Mouse (Mus musculus) heart, postnatal 0 days (tissue): ENCODE data around the gene Cpm. TPM values are rescaled to one million over a fixed set of nuclear protein-coding genes. Genes with fewer than 3 reads are reported as not detected.

Source experiments
- ATAC-seq: fragments of 200-750 bp; cut with Nextera tagmentation; 2 replicates; pipeline ENCODE4 v1.8.0; 2017; ENCODE audit warnings: low read depth, moderate number of reproducible peaks, moderate library complexity; ENCODE audit not compliant: insufficient read depth
- DNase-seq: peaks from one replicate; pipeline ENCODE4 v3.0.0-alpha.2; 2016; ENCODE audit warnings: low spot score
- H3K27ac ChIP-seq: fragments of 300-500 bp; sonication (generic); 2 replicates; pipeline ENCODE4 v1.5.1; 2014; ENCODE audit warnings: low read depth, mild to moderate bottlenecking
- H3K27me3 ChIP-seq: fragments of 300-500 bp; sonication (generic); 2 replicates; pipeline ENCODE4 v1.6.1; 2014; ENCODE audit warnings: low read length, mixed read lengths; ENCODE audit not compliant: control insufficient read depth, insufficient read depth
- H3K36me3 ChIP-seq: fragments of 300-500 bp; sonication (generic); replicated peaks from 2 replicates; pipeline ENCODE4 v1.6.1; 2014; ENCODE audit warnings: low read length, mixed read lengths; ENCODE audit not compliant: control insufficient read depth, insufficient read depth
- H3K4me1 ChIP-seq: fragments of 300-500 bp; sonication (generic); 2 replicates; pipeline ENCODE4 v1.6.1; 2014; ENCODE audit warnings: antibody characterized with exemption; ENCODE audit not compliant: control insufficient read depth, insufficient read depth
- H3K4me2 ChIP-seq: fragments of 300-500 bp; sonication (generic); 2 replicates; pipeline ENCODE4 v1.6.1; 2014; ENCODE audit warnings: low read depth, mild to moderate bottlenecking, low read length, moderate library complexity
- H3K4me3 ChIP-seq: fragments of 300-500 bp; sonication (generic); 2 replicates; pipeline ENCODE4 v1.5.1; 2014; ENCODE audit warnings: low read depth, low read length
- H3K9ac ChIP-seq: fragments of 300-500 bp; sonication (generic); replicated peaks from 2 replicates; pipeline ENCODE4 v1.6.1; 2014; ENCODE audit warnings: low read depth, low read length, mixed read lengths
- H3K9me3 ChIP-seq: fragments of 300-500 bp; sonication (generic); replicated peaks from 2 replicates; pipeline ENCODE4 v1.6.1; 2016; ENCODE audit warnings: low read length; ENCODE audit not compliant: control insufficient read depth
- CTCF ChIP-seq: IDR thresholded peaks from 2 replicates; pipeline ENCODE4 v1.5.1; 2016; ENCODE audit warnings: antibody characterized with exemption, control low read depth, low read depth
- EP300 ChIP-seq: IDR thresholded peaks from 2 replicates; pipeline ENCODE4 v1.6.1; 2016; ENCODE audit warnings: antibody characterized with exemption, low read depth
- WGBS: fragments of 180-500 bp; shearing (Covaris S2); extraction: QIAGEN DNeasy Blood & Tissue Kit; methylation state at CpG from one replicate; pipeline ENCODE4 v1.1.7; 2014; 5-methylcytosine and 5-hydroxymethylcytosine counted together
- polyA plus RNA-seq: library from polyadenylated mRNA; unstranded; fragments of >200 nt; fragmentation: Nextera tagmentation; extraction: Ambion mirVana; gene quantifications from 2 replicates; pipeline ENCODE4 v1.2.1, GENCODE M21; 2015
- total RNA-seq: library from RNA; depleted of rRNA; stranded (reverse); fragments of >200 nt; gene quantifications from 2 replicates; pipeline ENCODE4 v1.2.3, GENCODE M21; 2014; ENCODE audit warnings: low replicate concordance

Cpm gene
- total and polyA plus RNA-seq, 2 experiments from 2014 or later: 0.53 to 2.0 TPM

- WGBS: 81% methylated on average over 16 of the region's 16 CpGs
- no peaks in the 10 kb centered on the region for H3K36me3 ChIP-seq
- no peak overlapping the region for H3K9ac ChIP-seq
- H3K27ac ChIP-seq: no peak overlapping the region
- H3K4me3 ChIP-seq: no peak overlapping the region
- no peak for ATAC-seq
- no peak overlapping the region for H3K4me2 ChIP-seq
- no peaks in the 10 kb centered on the region; the same call in 1 of the 2 replicates for H3K4me1 ChIP-seq
- DNase-seq: no peak
- H3K9me3 ChIP-seq: no peaks in the 10 kb centered on the region
- peaks cover 52% of the 10 kb centered on the region for H3K27me3 ChIP-seq
- TF ChIP-seq EP300: no peak
- TF ChIP-seq CTCF: no peak
Observed at GRCm38 (mm10) chr10:117631562-117632259, 2.4 kb downstream of the Cpm start.

GRCm38 (mm10) chr10:117632394-117632793, 3.1 kb downstream of the Cpm start:
- no peaks in the 10 kb centered on the region; the same call in 1 of the 2 replicates for H3K4me1 ChIP-seq
- ATAC-seq: no peak
- H3K9me3 ChIP-seq: no peaks in the 10 kb centered on the region
- no peaks in the 10 kb centered on the region for H3K36me3 ChIP-seq
- 87% methylated on average over 4 of the region's 4 CpGs for WGBS
- DNase-seq: no peak
- no peak overlapping the region for H3K9ac ChIP-seq
- peaks cover 46% of the 10 kb centered on the region for H3K27me3 ChIP-seq
- TF ChIP-seq CTCF (no peak), EP300 (no peak)
- no peak overlapping the region for H3K27ac ChIP-seq
- no peak overlapping the region for H3K4me3 ChIP-seq
- H3K4me2 ChIP-seq: no peak overlapping the region

GRCm38 (mm10) chr10:117633564-117634208, 4.4 kb downstream of the Cpm start:
- DNase-seq: no peak
- no peaks in the 10 kb centered on the region; the same call in 1 of the 2 replicates for H3K4me1 ChIP-seq
- no peaks in the 10 kb centered on the region for H3K36me3 ChIP-seq
- no peak for TF ChIP-seq CTCF
- no peak for TF ChIP-seq EP300
- H3K4me2 ChIP-seq: no peak overlapping the region
- WGBS: 85% methylated on average over 5 of the region's 5 CpGs
- no peak for ATAC-seq
- no peak overlapping the region for H3K9ac ChIP-seq
- H3K9me3 ChIP-seq: no peaks in the 10 kb centered on the region
- H3K4me3 ChIP-seq: no peak overlapping the region
- peaks cover 33% of the 10 kb centered on the region for H3K27me3 ChIP-seq
- no peak overlapping the region for H3K27ac ChIP-seq

- peaks cover 25% of the 10 kb centered on the region for H3K27me3 ChIP-seq
- TF ChIP-seq CTCF (no peak), EP300 (no peak)
- no peaks in the 10 kb centered on the region for H3K36me3 ChIP-seq
- H3K9me3 ChIP-seq: no peaks in the 10 kb centered on the region
- no peak overlapping the region for H3K4me2 ChIP-seq
- no peak overlapping the region for H3K4me3 ChIP-seq
- WGBS: 80% methylated on average over 10 of the region's 10 CpGs
- no peak overlapping the region for H3K9ac ChIP-seq
- no peak overlapping the region for H3K27ac ChIP-seq
- no peaks in the 10 kb centered on the region for H3K4me1 ChIP-seq
- ATAC-seq: no peak
- DNase-seq: no peak
Observed at GRCm38 (mm10) chr10:117634323-117635030, 5.2 kb downstream of the Cpm start.

GRCm38 (mm10) chr10:117635078-117635771, 5.9 kb downstream of the Cpm start:
- DNase-seq (no peak), ATAC-seq (no peak)
- Histone ChIP-seq H3K27me3 (peaks cover 18% of the 10 kb centered on the region), H3K9ac (no peak overlapping the region), H3K36me3 (no peaks in the 10 kb centered on the region), H3K4me2 (no peak overlapping the region), H3K4me1 (no peaks in the 10 kb centered on the region), H3K9me3 (no peaks in the 10 kb centered on the region), H3K27ac (no peak overlapping the region), H3K4me3 (no peak overlapping the region)
- no peak for TF ChIP-seq CTCF
- TF ChIP-seq EP300: no peak
- WGBS: 91% methylated on average over 8 of the region's 8 CpGs
